Mouse (Mus musculus): ENCODE data around the gene Oas1f. TPM values are rescaled to one million over a fixed set of nuclear protein-coding genes. Genes with fewer than 3 reads are reported as not detected.
"Not testable (repeated sequence)": the region's sequence is repeated elsewhere in the genome, so short reads cannot be mapped to it uniquely, and the experiment has no call there.

Gene Oas1f
- polyA plus RNA-seq, 1 experiment from 2014 or later = not detected

- H3K27me3 ChIP-seq (ENCODE audit: control insufficient read depth, insufficient read depth, low read length); H3K4me3 ChIP-seq (ENCODE audit: low read depth, low read length); H3K27ac ChIP-seq (ENCODE audit: low read depth, low read length); ATAC-seq (replicated peaks; ENCODE audit: insufficient number of reproducible peaks, low FRiP score, low TSS enrichment); H3K9me3 ChIP-seq (replicated peaks; ENCODE audit: control insufficient read depth, low read length); H3K36me3 ChIP-seq (ENCODE audit: control insufficient read depth, insufficient read depth, low read length); H3K4me1 ChIP-seq (ENCODE audit: control insufficient read depth, insufficient read depth, low read length); H3K4me2 ChIP-seq; H3K9ac ChIP-seq (ENCODE audit: low read depth, low read length): not testable (repeated sequence)
- 82% methylated on average over 2 of the region's 2 CpGs for WGBS (ENCODE audit: insufficient replicate concordance)
Observed at GRCm38 (mm10) chr5:120894692-120895091, 47.5 kb downstream of the Oas1f start.

DNA sequence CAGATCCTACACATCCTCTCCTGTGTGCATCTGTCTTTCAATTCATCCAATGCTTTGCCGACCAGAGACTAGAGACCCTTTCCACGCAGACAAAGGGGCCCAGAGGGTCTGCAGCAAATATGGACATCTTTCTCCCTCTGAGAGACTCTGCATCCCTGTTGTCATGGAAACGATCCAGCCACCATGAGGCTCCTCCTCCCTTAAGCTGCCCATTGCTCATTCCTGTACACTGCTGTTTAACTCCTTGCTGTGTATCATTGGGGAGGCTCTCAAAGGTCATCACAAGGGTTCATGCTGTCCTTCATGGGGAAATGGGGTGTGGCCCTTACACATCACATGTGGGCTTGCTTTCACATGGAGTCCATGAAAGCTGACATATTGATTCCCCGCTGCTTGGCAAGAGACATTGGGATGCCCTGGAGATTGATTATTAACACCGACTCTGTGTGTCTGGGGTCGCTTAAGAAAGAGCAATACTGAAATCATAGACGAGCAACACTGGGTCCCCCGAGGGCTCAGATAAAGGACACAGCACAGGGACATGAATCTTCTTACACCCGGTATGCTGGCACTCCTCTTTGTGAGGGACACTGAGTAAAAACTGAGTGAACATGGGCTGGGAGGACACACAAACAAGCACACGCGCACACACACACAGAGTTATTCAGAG is 48.2 kb downstream of the Oas1f start:
- Histone ChIP-seq H3K4me3 (ENCODE audit: low read depth, low read length) (no peak overlapping the region), H3K4me2 (no peak overlapping the region), H3K9ac (ENCODE audit: low read depth, low read length) (no peak overlapping the region), H3K27me3 (ENCODE audit: control insufficient read depth, insufficient read depth, low read length) (no peaks in the 10 kb centered on the region), H3K9me3 (replicated peaks; ENCODE audit: control insufficient read depth, low read length) (no peaks in the 10 kb centered on the region), H3K36me3 (ENCODE audit: control insufficient read depth, insufficient read depth, low read length) (no peaks in the 10 kb centered on the region), H3K4me1 (ENCODE audit: control insufficient read depth, insufficient read depth, low read length) (no peaks in the 10 kb centered on the region), H3K27ac (ENCODE audit: low read depth, low read length) (no peak overlapping the region)
- WGBS (ENCODE audit: insufficient replicate concordance) = 80% methylated on average over 11 of the region's 11 CpGs
- no peak for ATAC-seq (replicated peaks; ENCODE audit: insufficient number of reproducible peaks, low FRiP score, low TSS enrichment)

DNA sequence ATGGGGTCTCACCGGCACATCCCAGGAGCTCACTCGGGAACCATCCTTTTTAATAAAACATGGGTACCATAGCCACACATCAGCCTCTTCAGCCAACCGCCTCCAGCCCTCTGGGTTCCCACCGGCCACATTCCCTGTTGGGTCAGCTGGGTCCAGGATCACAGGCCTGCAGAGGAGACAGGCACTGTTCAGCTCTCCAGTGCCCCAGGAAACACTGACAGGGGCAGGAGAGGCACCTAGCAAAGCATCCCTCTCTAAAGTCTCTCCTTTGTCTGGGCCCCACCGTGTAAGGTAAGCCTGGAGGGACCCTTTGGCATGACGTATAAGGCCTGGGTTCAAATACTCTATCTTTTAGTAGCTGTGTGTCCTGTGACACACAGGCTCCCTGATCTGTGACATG is 51.1 kb downstream of the Oas1f start:
- Histone ChIP-seq H3K36me3 (ENCODE audit: control insufficient read depth, insufficient read depth, low read length) (no peaks in the 10 kb centered on the region), H3K4me3 (ENCODE audit: low read depth, low read length) (no peak overlapping the region), H3K27me3 (ENCODE audit: control insufficient read depth, insufficient read depth, low read length) (no peaks in the 10 kb centered on the region), H3K27ac (ENCODE audit: low read depth, low read length) (no peak overlapping the region), H3K9me3 (replicated peaks; ENCODE audit: control insufficient read depth, low read length) (no peaks in the 10 kb centered on the region), H3K4me2 (no peak overlapping the region), H3K4me1 (ENCODE audit: control insufficient read depth, insufficient read depth, low read length) (no peaks in the 10 kb centered on the region), H3K9ac (ENCODE audit: low read depth, low read length) (no peak overlapping the region)
- ATAC-seq (replicated peaks; ENCODE audit: insufficient number of reproducible peaks, low FRiP score, low TSS enrichment) = no peak
- WGBS (ENCODE audit: insufficient replicate concordance) = 81% methylated on average over 6 of the region's 6 CpGs

DNA sequence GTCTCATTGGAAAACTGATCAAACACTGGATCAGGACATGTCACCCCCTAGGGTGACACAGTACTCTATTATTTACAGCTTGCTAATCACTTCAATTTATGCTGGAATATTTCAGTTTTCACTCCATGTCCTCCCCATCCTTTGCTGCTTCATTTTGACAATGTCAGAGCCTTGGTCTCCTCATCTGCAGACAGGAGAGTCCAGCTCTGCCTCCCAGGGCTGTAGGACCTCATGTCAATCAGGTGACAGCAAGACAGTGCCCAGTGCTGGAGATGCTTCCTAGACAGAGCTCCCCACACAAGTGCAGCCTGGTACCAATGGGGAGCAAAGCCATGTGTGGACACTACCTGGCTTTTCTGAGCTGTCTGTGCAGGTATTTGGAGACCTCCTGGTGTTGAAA is 51.6 kb downstream of the Oas1f start:
- Histone ChIP-seq H3K4me3 (ENCODE audit: low read depth, low read length) (no peak overlapping the region), H3K9me3 (replicated peaks; ENCODE audit: control insufficient read depth, low read length) (no peaks in the 10 kb centered on the region), H3K4me1 (ENCODE audit: control insufficient read depth, insufficient read depth, low read length) (no peaks in the 10 kb centered on the region), H3K4me2 (no peak overlapping the region), H3K36me3 (ENCODE audit: control insufficient read depth, insufficient read depth, low read length) (no peaks in the 10 kb centered on the region), H3K27me3 (ENCODE audit: control insufficient read depth, insufficient read depth, low read length) (no peaks in the 10 kb centered on the region), H3K9ac (ENCODE audit: low read depth, low read length) (no peak overlapping the region), H3K27ac (ENCODE audit: low read depth, low read length) (no peak overlapping the region)
- no peak for ATAC-seq (replicated peaks; ENCODE audit: insufficient number of reproducible peaks, low FRiP score, low TSS enrichment)

DNA sequence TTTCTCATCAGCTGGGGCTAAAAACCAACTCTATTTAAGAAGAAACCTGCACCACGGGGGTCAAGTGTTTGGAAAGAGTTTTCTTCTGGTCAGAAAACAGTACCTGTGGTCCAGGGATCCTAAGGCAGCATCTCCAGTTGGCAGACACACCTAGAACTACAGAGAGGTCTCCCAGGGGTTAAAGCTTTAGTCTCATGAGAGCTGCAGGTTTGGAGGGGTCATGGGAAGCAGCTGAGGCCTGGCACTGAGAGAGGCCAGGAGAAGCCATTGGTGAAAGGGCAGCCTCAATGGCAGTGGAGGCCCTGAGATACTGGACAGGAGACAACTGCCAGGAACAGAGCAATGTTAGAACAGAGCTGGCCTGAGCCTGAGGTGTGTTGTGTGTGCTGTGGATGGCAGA is 53.5 kb downstream of the Oas1f start:
- Histone ChIP-seq H3K4me3 (ENCODE audit: low read depth, low read length) (no peak overlapping the region), H3K27ac (ENCODE audit: low read depth, low read length) (no peak overlapping the region), H3K4me2 (no peak overlapping the region), H3K4me1 (ENCODE audit: control insufficient read depth, insufficient read depth, low read length) (no peaks in the 10 kb centered on the region), H3K27me3 (ENCODE audit: control insufficient read depth, insufficient read depth, low read length) (no peaks in the 10 kb centered on the region), H3K9ac (ENCODE audit: low read depth, low read length) (no peak overlapping the region), H3K9me3 (replicated peaks; ENCODE audit: control insufficient read depth, low read length) (no peaks in the 10 kb centered on the region), H3K36me3 (ENCODE audit: control insufficient read depth, insufficient read depth, low read length) (no peaks in the 10 kb centered on the region)
- no peak for ATAC-seq (replicated peaks; ENCODE audit: insufficient number of reproducible peaks, low FRiP score, low TSS enrichment)
- WGBS (ENCODE audit: insufficient replicate concordance) = 38% methylated on average over 1 of the region's 1 CpGs

GRCm38 (mm10) chr5:120902056-120902455 is 54.9 kb downstream of the Oas1f start:
- no peaks in the 10 kb centered on the region for H3K36me3 ChIP-seq (ENCODE audit: control insufficient read depth, insufficient read depth, low read length)
- no peaks in the 10 kb centered on the region for H3K27me3 ChIP-seq (ENCODE audit: control insufficient read depth, insufficient read depth, low read length)
- no peaks in the 10 kb centered on the region for H3K4me1 ChIP-seq (ENCODE audit: control insufficient read depth, insufficient read depth, low read length)
- H3K4me2 ChIP-seq = no peak overlapping the region
- no peaks in the 10 kb centered on the region for H3K9me3 ChIP-seq (replicated peaks; ENCODE audit: control insufficient read depth, low read length)
- WGBS (ENCODE audit: insufficient replicate concordance) = 88% methylated on average over 5 of the region's 5 CpGs
- ATAC-seq (replicated peaks; ENCODE audit: insufficient number of reproducible peaks, low FRiP score, low TSS enrichment) = no peak
- no peak overlapping the region for H3K27ac ChIP-seq (ENCODE audit: low read depth, low read length)
- no peak overlapping the region for H3K4me3 ChIP-seq (ENCODE audit: low read depth, low read length)
- H3K9ac ChIP-seq (ENCODE audit: low read depth, low read length) = no peak overlapping the region

DNA sequence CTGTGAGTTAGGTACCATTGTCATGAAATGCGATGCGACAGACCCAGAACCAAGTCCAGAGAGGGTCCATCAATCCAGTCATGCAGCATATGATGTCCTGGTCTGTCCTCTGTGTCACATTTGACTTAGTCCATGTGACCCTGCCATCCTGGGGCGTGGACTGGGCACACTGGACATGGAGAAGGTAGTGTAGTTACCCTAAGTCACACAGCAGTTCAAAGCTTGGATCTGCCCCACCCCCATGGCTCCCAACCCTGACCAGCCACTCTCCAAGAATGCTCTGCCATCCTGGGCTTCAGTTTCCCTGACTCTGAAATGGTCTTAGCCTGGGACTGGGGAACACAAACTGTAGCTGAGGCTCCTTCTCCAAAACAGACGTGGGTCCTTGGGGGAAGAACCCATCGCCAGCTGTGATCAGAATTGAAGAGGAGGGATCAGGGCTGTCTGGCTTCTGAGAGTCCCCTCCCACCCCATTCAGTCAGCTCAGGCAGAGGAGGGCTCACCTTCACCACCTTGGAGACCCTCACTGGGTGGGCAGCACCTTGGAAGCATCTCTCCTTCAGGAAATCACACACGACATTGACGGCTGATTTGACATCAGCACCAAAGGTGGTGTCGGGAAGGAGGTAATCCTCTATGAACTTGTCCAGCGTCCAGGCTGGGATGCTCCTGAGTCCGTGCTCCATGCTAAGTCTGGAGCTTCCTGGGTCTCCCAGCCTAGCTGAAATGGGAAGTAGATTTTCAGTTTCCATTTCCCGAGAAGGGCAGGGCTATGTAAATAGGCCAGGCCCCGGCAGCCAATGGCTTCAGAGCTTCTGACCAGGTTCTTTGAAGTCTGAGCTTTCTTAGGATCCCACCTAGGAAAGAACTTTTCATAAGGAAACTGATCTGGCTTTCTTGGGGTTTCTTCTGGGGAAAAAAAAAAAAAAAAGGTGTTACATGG is 59.9 kb downstream of the Oas1f start, which contains the start of gene Oas1a:
Gene Oas1a (minus strand): TSS at position 731 of the 943 bp plus-strand sequence.
- H3K4me1 ChIP-seq (ENCODE audit: control insufficient read depth, insufficient read depth, low read length); H3K4me2 ChIP-seq; H3K9ac ChIP-seq (ENCODE audit: low read depth, low read length); H3K27ac ChIP-seq (ENCODE audit: low read depth, low read length); H3K36me3 ChIP-seq (ENCODE audit: control insufficient read depth, insufficient read depth, low read length); ATAC-seq (replicated peaks; ENCODE audit: insufficient number of reproducible peaks, low FRiP score, low TSS enrichment); H3K9me3 ChIP-seq (replicated peaks; ENCODE audit: control insufficient read depth, low read length); H3K4me3 ChIP-seq (ENCODE audit: low read depth, low read length); H3K27me3 ChIP-seq (ENCODE audit: control insufficient read depth, insufficient read depth, low read length): not testable (repeated sequence)
- 31% methylated on average over 9 of the region's 12 CpGs for WGBS (ENCODE audit: insufficient replicate concordance)

Data from heart, embryonic 11.5 days (tissue).